Mouse (Mus musculus) neural tube, embryonic 14.5 days (tissue): ENCODE measurements at regions not wholly inside any gene's neighbourhood (a gene's known extent, or its start where the extent isn't known, plus 50 kb on each side); places are given as distances from the start of the nearest gene placed in this dataset.

Source experiments
- ATAC-seq: fragments of 200-750 bp; cut with Nextera tagmentation; 2 replicates; pipeline ENCODE4 v1.8.0; 2017; ENCODE audit warnings: low read depth, mild to moderate bottlenecking, moderate TSS enrichment, moderate library complexity
- H3K27ac ChIP-seq: fragments of 300-500 bp; sonication (generic); 2 replicates; pipeline ENCODE4 v1.5.1; 2014; ENCODE audit warnings: low read depth, mild to moderate bottlenecking, control low read depth, low read length, moderate library complexity, mixed read lengths
- H3K27me3 ChIP-seq: fragments of 300-500 bp; sonication (generic); 2 replicates; pipeline ENCODE4 v1.6.1; 2014; ENCODE audit warnings: low read length; ENCODE audit not compliant: control insufficient read depth, insufficient read depth
- H3K36me3 ChIP-seq: fragments of 300-500 bp; sonication (generic); 2 replicates; pipeline ENCODE4 v1.6.1; 2014; ENCODE audit warnings: low read length, mixed read lengths; ENCODE audit not compliant: control insufficient read depth, insufficient read depth
- H3K4me1 ChIP-seq: fragments of 300-500 bp; sonication (generic); 2 replicates; pipeline ENCODE4 v1.6.1; 2014; ENCODE audit warnings: low read length; ENCODE audit not compliant: control insufficient read depth, insufficient read depth
- H3K4me2 ChIP-seq: fragments of 300-500 bp; sonication (generic); 2 replicates; pipeline ENCODE4 v1.6.1; 2014; ENCODE audit warnings: mild to moderate bottlenecking, low read depth, low read length, control low read depth
- H3K4me3 ChIP-seq: fragments of 300-500 bp; sonication (generic); 2 replicates; pipeline ENCODE4 v1.5.1; 2014; ENCODE audit warnings: low read depth, low read length, control low read depth, mixed read lengths
- H3K9ac ChIP-seq: fragments of 300-500 bp; sonication (generic); replicated peaks from 2 replicates; pipeline ENCODE4 v1.6.1; 2014; ENCODE audit warnings: low read depth, mild to moderate bottlenecking, control low read depth, low read length, mixed read lengths
- H3K9me3 ChIP-seq: fragments of 300-500 bp; sonication (generic); 2 replicates; pipeline ENCODE4 v1.6.1; 2016; ENCODE audit warnings: low read length; ENCODE audit not compliant: control insufficient read depth
- WGBS: fragments of 180-500 bp; shearing (Covaris S2); extraction: QIAGEN DNeasy Blood & Tissue Kit; methylation state at CpG from one replicate; pipeline ENCODE4 v1.1.7; 2014; 5-methylcytosine and 5-hydroxymethylcytosine counted together

DNA sequence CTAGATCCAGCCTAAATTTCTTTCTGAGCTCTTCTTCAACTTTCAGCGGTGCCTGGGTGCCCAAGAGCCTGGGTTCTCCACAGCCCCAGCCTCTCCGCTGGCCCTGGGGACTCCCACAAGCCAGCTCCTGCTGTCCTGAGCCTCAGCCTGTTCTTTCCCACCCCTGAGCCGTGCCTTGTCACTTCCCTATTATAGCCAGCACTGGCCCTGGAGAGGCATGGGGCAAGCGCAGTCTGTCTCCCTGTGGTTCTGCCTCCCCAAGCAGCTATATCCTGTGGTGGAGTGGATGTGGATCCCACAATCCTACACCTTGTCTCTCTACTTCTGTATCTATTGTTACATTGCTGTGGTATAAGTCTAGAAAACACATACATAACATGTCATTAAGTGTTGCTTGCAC, 128.6 kb upstream of the Hgf start:
- Histone ChIP-seq H3K27me3 (no peaks in the 10 kb centered on the region), H3K27ac (no peak overlapping the region), H3K36me3 (no peaks in the 10 kb centered on the region), H3K4me2 (no peak overlapping the region), H3K9ac (no peak overlapping the region), H3K4me3 (no peak overlapping the region), H3K4me1 (no peaks in the 10 kb centered on the region), H3K9me3 (no peaks in the 10 kb centered on the region)
- WGBS: 82% methylated on average over 4 of the region's 4 CpGs
- no peak for ATAC-seq

DNA sequence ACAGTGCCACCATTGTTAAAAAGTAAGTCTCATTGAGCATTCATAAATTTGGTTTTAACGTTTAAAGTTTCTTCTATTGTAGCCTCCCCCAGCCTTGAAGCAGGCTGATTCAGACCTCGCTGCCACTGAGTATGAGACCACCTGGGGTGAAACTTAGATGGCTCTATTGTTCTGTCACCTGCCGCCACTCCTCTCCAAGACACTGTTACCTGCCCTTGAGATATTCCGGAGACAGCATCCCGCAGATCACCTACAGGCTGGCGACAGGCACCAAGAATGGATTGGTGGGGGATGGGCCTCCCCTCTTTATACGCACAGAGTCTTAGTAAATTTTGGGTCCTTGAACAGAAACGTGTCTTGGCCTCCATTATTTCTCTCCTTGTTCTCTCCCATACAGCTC, 128.0 kb upstream of the Hgf start:
- no peaks in the 10 kb centered on the region for H3K9me3 ChIP-seq
- ATAC-seq: no peak
- 52% methylated on average over 8 of the region's 8 CpGs for WGBS
- no peak overlapping the region for H3K4me2 ChIP-seq
- no peak overlapping the region for H3K27ac ChIP-seq
- H3K27me3 ChIP-seq: no peaks in the 10 kb centered on the region
- no peaks in the 10 kb centered on the region for H3K4me1 ChIP-seq
- no peaks in the 10 kb centered on the region for H3K36me3 ChIP-seq
- no peak overlapping the region for H3K4me3 ChIP-seq
- H3K9ac ChIP-seq: no peak overlapping the region

- Histone ChIP-seq H3K4me3 (no peak overlapping the region), H3K4me2 (no peak overlapping the region), H3K9ac (no peak overlapping the region), H3K9me3 (no peaks in the 10 kb centered on the region), H3K27ac (no peak overlapping the region), H3K4me1 (no peaks in the 10 kb centered on the region), H3K27me3 (no peaks in the 10 kb centered on the region), H3K36me3 (no peaks in the 10 kb centered on the region)
- no peak for ATAC-seq
- 28% methylated on average over 2 of the region's 2 CpGs for WGBS
Observed at GRCm38 (mm10) chr5:16426306-16426705, 127.0 kb upstream of the Hgf start.

DNA sequence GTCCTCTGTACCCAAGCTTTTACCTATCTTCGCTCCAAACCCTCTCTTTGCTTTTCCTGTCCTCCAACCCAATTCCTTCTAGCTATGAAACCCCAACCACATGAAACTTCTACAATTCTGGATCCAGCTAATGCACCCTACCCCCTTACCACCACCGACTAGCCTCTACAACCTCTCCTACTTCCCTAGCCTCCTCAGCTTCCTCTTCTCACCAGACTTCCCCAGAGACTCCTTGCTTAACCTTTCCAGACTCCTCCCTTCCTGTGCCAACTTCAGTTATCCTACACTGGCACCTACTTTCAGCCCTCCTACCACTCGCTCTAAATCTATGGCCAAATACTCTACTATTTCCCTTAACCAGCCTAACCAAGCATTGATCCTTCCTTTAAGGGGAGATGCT, 118.7 kb upstream of the Hgf start:
- H3K4me1 ChIP-seq: no peaks in the 10 kb centered on the region
- H3K9me3 ChIP-seq: no peaks in the 10 kb centered on the region
- no peak for ATAC-seq

GRCm38 (mm10) chr5:16445056-16445455, 108.2 kb upstream of the Hgf start:
- WGBS: 63% methylated on average over 1 of the region's 1 CpGs
- Histone ChIP-seq H3K36me3 (no peaks in the 10 kb centered on the region), H3K4me2 (no peak overlapping the region), H3K4me1 (no peaks in the 10 kb centered on the region), H3K9ac (no peak overlapping the region), H3K9me3 (no peaks in the 10 kb centered on the region; the same call in 1 of the 2 replicates), H3K27ac (no peak overlapping the region), H3K27me3 (no peaks in the 10 kb centered on the region), H3K4me3 (no peak overlapping the region)
- ATAC-seq: no peak

More for the DNA sequence above, 118.7 kb upstream of the Hgf start:
- no peaks in the 10 kb centered on the region for H3K36me3 ChIP-seq
- no peaks in the 10 kb centered on the region for H3K27me3 ChIP-seq
- no peak overlapping the region for H3K4me3 ChIP-seq
- WGBS: 87% methylated on average over 3 of the region's 3 CpGs
- no peak overlapping the region for H3K9ac ChIP-seq
- H3K4me2 ChIP-seq: no peak overlapping the region
- no peak overlapping the region for H3K27ac ChIP-seq

DNA sequence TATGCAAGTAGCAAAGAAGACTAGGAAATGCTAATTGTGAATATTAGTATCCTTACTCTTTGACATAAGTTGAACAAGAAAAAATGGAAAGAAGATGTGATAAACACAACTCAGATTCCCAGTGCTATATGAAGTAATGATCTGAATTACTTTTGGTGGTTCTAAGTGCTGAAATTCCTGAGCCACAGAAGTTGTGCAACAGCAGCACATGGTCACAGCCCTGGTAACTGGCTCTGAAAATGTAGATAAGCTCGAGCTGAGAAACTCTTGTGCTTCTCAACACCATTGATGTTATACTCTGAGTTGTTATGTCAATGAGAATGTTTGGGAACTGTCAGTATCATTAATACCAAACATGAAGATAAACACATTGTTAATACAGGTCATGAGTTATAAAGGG, 106.3 kb upstream of the Hgf start:
- no peaks in the 10 kb centered on the region for H3K4me1 ChIP-seq
- no peak overlapping the region for H3K4me3 ChIP-seq
- H3K36me3 ChIP-seq: no peaks in the 10 kb centered on the region
- H3K9ac ChIP-seq: no peak overlapping the region
- 74% methylated on average over 1 of the region's 1 CpGs for WGBS
- H3K27me3 ChIP-seq: no peaks in the 10 kb centered on the region
- no peak for ATAC-seq
- no peak overlapping the region for H3K4me2 ChIP-seq
- H3K9me3 ChIP-seq: no peaks in the 10 kb centered on the region; the same call in 1 of the 2 replicates
- H3K27ac ChIP-seq: no peak overlapping the region

DNA sequence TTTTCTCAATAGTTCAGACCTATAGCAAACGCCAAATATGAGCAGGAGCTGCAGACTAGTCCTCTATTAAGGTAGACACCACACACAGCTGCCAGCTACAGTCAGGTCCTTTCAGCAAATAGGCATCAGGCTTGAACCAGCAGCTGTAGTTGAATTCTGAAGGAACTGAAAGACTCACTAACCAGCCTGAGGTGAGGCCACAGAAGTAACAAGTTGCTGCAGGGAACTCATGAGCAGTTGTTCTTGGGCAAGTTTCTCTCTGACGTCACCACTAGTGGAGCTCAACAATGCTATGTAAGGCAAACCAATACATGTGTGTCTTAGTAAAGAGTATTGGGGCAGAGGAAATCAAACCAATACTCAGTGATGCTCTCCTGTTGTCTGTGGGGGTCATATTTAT, 91.5 kb upstream of the Hgf start:
- WGBS: 77% methylated on average over 2 of the region's 2 CpGs
- Histone ChIP-seq H3K9ac (no peak overlapping the region), H3K27ac (no peak overlapping the region), H3K4me3 (no peak overlapping the region), H3K9me3 (no peaks in the 10 kb centered on the region), H3K4me2 (no peak overlapping the region), H3K36me3 (no peaks in the 10 kb centered on the region), H3K27me3 (no peaks in the 10 kb centered on the region), H3K4me1 (no peaks in the 10 kb centered on the region)
- ATAC-seq: no peak

DNA sequence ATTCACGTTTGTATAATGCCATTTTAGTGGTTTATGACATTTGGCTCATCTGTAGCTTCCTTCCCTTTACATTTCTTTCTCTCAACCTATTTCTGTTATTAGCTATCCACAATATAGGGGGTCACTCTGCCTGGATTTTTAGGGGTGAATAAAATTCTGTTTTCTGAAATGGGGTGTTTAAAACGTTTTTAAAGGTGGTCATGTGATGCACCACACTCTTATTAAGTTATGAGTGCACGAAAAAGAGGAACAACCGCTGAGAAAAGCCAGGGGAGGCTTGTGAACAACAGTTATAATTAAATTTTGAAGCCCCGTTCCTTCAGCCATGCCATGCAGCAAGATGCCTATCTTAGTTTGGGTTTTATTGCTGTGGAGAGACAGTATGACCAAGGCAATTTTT, 87.0 kb upstream of the Hgf start:
- H3K9me3 ChIP-seq: no peaks in the 10 kb centered on the region
- no peak for ATAC-seq
- no peak overlapping the region for H3K27ac ChIP-seq
- H3K9ac ChIP-seq: no peak overlapping the region
- H3K4me2 ChIP-seq: no peak overlapping the region
- no peaks in the 10 kb centered on the region for H3K27me3 ChIP-seq
- no peaks in the 10 kb centered on the region for H3K4me1 ChIP-seq
- 71% methylated on average over 5 of the region's 5 CpGs for WGBS
- no peak overlapping the region for H3K4me3 ChIP-seq
- H3K36me3 ChIP-seq: no peaks in the 10 kb centered on the region

- ATAC-seq: no peak
- no peak overlapping the region for H3K4me2 ChIP-seq
- WGBS: 64% methylated on average over 2 of the region's 2 CpGs
- H3K9me3 ChIP-seq: no peaks in the 10 kb centered on the region
- no peak overlapping the region for H3K27ac ChIP-seq
- H3K27me3 ChIP-seq: no peaks in the 10 kb centered on the region
- H3K36me3 ChIP-seq: no peaks in the 10 kb centered on the region
- H3K4me3 ChIP-seq: no peak overlapping the region
- H3K9ac ChIP-seq: no peak overlapping the region
- H3K4me1 ChIP-seq: no peaks in the 10 kb centered on the region
Observed at GRCm38 (mm10) chr5:16468560-16468959, 84.7 kb upstream of the Hgf start.

DNA sequence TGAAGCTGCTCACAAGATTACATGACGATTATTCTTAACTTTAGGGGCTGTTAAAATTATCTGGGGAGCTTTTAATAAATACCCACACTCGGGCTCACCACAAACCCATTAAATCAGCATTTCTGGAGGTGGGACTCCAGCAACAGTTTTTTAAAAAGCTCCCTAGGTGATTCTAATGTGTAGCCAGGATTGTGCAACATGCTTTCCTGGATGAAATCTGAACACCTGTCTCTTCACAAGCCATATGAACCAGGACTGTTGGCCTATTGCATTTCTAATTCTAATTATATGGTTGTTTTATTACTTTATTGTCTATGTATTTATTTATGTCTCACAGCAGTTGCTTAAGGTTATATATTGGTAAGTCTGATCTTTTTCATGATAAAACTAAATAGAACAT, 84.1 kb upstream of the Hgf start:
- WGBS: 58% methylated on average over 2 of the region's 2 CpGs
- no peaks in the 10 kb centered on the region for H3K27me3 ChIP-seq
- no peaks in the 10 kb centered on the region for H3K4me1 ChIP-seq
- H3K9ac ChIP-seq: no peak overlapping the region
- no peak overlapping the region for H3K27ac ChIP-seq
- H3K4me3 ChIP-seq: no peak overlapping the region
- ATAC-seq: no peak
- H3K4me2 ChIP-seq: no peak overlapping the region
- H3K36me3 ChIP-seq: no peaks in the 10 kb centered on the region
- no peaks in the 10 kb centered on the region for H3K9me3 ChIP-seq
